ENCODE assay signal across 15 mouse cellular contexts in genomic region chr10:32052045-32052444, GRCm38 (mm10).
"Had no signal": no experiment of that assay in that cellular context is flagged by ENCODE, and none has a peak within 500 bp of the region (broad histone marks: within the 10 kb centered on the region; RNA-seq: fewer than 3 reads in every experiment).

No protein-coding gene starts in this region.

- H3K27me3 ChIP-seq: limb, embryonic 15.5 days; liver, embryonic 12.5 days; neural tube, embryonic 15.5 days had no signal

- H3K4me2 ChIP-seq: limb, embryonic 15.5 days; liver, embryonic 12.5 days; lung, embryonic 14.5 days; neural tube, embryonic 15.5 days had no signal

- H3K9me3 ChIP-seq: limb, embryonic 15.5 days; liver, embryonic 12.5 days; midbrain, embryonic 10.5 days; neural tube, embryonic 15.5 days had no signal

- ATAC-seq: liver, embryonic 12.5 days had no signal

- H3K27ac ChIP-seq: limb, embryonic 15.5 days; liver, embryonic 12.5 days; midbrain, embryonic 10.5 days; neural tube, embryonic 15.5 days had no signal

- DNase-seq: kidney, postnatal 14 days; lung, embryonic 14.5 days; lung, postnatal 10 days; lung, postnatal 4 days; midbrain, embryonic 14.5 days; right cerebral cortex, adult 18-20 months; right cerebral cortex, postnatal 25 days; spleen, adult 18-20 months; thymus, adult 18-20 months; thymus, postnatal 14 days had no signal

- H3K9ac ChIP-seq: limb, embryonic 15.5 days; liver, embryonic 12.5 days; lung, embryonic 14.5 days; neural tube, embryonic 15.5 days had no signal

- H3K4me3 ChIP-seq: limb, embryonic 15.5 days; liver, embryonic 12.5 days; midbrain, embryonic 10.5 days; myocyte; neural tube, embryonic 15.5 days had no signal

- H3K4me1 ChIP-seq: limb, embryonic 15.5 days; liver, embryonic 12.5 days; midbrain, embryonic 10.5 days; neural tube, embryonic 15.5 days had no signal

- H3K36me3 ChIP-seq: limb, embryonic 15.5 days; liver, embryonic 12.5 days; midbrain, embryonic 10.5 days; neural tube, embryonic 15.5 days had no signal
